Mouse (Mus musculus): Measurements from ENCODE around the gene Eno4. TPM values are rescaled to one million over a fixed set of nuclear protein-coding genes. Genes with fewer than 3 reads are reported as not detected.
"Not testable (repeated sequence)": the region's sequence is repeated elsewhere in the genome, so short reads cannot be mapped to it uniquely, and the experiment has no call there.

Eno4 gene
- total RNA-seq (2014; rRNA removed; ENCODE audit: low replicate concordance) (not detected in 2 replicates), polyA plus RNA-seq (2015; fragmentation: Nextera tagmentation; extraction: Ambion mirVana) (0.12 and 0.15 TPM in 2 replicates)

DNA sequence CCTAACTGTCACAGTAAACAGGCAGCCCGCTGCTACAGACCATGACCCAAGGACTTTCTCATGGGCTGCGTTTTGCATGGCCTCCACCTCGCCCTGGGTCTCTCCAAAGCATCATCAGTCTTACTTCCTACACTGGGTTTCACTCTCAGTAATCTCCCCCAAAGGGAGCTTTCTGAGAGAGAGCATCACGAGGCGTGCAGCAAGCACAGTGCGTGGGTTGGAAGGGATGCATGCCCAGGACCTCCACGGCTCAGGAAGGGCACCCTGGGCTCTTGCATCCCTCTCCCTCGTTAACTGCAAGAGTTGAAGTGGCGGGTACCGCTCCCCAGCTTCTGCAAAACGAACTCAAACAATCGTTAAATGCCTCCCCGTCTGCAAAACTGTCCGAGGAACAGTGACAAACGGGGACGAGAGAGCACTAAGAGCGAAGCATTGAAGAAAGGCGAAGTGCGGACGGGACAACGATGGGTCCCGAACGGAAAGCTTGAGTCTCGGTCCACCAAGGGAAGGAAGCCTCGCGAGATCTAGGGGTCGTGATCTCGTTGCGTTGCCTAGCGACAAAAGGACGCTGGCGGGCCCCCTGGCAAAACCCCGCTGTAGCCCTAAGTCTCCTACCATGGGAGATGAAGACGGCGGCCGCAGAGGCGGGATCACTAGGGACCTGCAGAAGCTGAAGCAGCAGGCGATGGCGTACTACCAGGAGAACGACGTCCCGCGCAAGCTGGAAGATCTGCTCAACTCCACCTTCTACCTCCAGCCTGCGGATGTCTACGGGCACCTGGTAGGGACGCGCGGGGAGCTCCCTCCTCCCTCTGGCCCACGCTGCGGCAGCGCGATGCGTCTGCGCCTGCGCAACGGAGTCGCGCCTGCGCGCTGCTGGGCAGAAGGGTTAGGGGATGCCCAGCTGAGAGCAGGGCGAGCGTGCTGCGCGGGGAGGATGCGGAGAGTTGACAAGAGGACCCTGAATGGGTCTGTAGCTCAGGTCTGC lies at the start of gene Eno4, which contains the start of gene Hspa12a:
Gene Eno4, plus strand, starts transcription at position 585 of the 988 bp plus-strand sequence.
Gene Hspa12a, minus strand, starts transcription at position 814 of the 988 bp plus-strand sequence.
- peak; percentile 92 for DNase-seq (ENCODE audit: low spot score)
- ATAC-seq (ENCODE audit: insufficient read depth, low read depth), result peak; percentile 98
- peak within 1 kb of the TSS; percentile 49 for H3K27ac ChIP-seq (ENCODE audit: low read depth)
- H3K36me3 ChIP-seq (replicated peaks; ENCODE audit: control insufficient read depth, insufficient read depth, low read length), result no peaks in the 10 kb centered on the region
- peak within 1 kb of the TSS; percentile 89 for H3K4me2 ChIP-seq (ENCODE audit: low read depth, low read length)
- under 1% methylated on average over 61 of the region's 65 CpGs for WGBS
- no peaks in the 10 kb centered on the region; the same call in 1 of the 2 replicates for H3K27me3 ChIP-seq (ENCODE audit: control insufficient read depth, insufficient read depth, low read length)
- H3K9ac ChIP-seq (replicated peaks; ENCODE audit: low read depth, low read length), result peak within 1 kb of the TSS; percentile 72
- H3K9me3 ChIP-seq (replicated peaks; ENCODE audit: control insufficient read depth, low read length), result no peaks in the 10 kb centered on the region
- peaks cover 9% of the 10 kb centered on the region; the same call in 1 of the 2 replicates for H3K4me1 ChIP-seq (ENCODE audit: control insufficient read depth, insufficient read depth)
- TF ChIP-seq CTCF (IDR thresholded peaks at IDR 0.05; ENCODE audit: low read depth), result no peak
- no peak for TF ChIP-seq EP300 (IDR thresholded peaks at IDR 0.05; ENCODE audit: low read depth)
- peak within 1 kb of the TSS; percentile 57 for H3K4me3 ChIP-seq (ENCODE audit: low read depth, low read length)

DNA sequence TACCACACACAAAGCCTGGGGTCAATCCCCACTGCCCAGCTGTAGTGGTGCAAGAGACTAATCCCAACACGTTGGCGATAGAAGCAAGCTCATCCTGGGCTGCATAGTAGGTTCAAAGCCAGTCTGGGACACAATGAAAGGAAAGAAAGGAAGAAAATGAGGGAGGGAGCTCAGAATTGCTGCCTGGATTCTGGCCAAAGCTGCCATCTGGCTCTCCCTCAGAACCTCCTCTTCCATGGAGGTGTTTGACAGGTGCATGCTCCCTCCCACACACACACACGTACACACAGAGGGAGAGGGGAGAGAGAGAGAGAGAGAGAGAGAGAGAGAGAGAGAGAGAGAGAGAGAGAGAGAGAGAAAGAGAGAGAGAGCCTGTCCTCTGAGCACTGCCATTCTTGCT lies 47.0 kb upstream of the Eno4 start:
- no peak overlapping the region for H3K4me2 ChIP-seq (ENCODE audit: low read depth, low read length)
- DNase-seq (ENCODE audit: low spot score) (no peak), ATAC-seq (ENCODE audit: insufficient read depth, low read depth) (no peak)
- no peak overlapping the region for H3K4me3 ChIP-seq (ENCODE audit: low read depth, low read length)
- no peak overlapping the region for H3K9ac ChIP-seq (replicated peaks; ENCODE audit: low read depth, low read length)
- H3K27ac ChIP-seq (ENCODE audit: low read depth), result no peak overlapping the region
- no peaks in the 10 kb centered on the region for H3K9me3 ChIP-seq (replicated peaks; ENCODE audit: control insufficient read depth, low read length)
- whole genome bisulfite sequencing, result 71% methylated on average over 2 of the region's 3 CpGs
- no peaks in the 10 kb centered on the region for H3K27me3 ChIP-seq (ENCODE audit: control insufficient read depth, insufficient read depth, low read length)
- no peaks in the 10 kb centered on the region for H3K4me1 ChIP-seq (ENCODE audit: control insufficient read depth, insufficient read depth)
- TF ChIP-seq CTCF (IDR thresholded peaks at IDR 0.05; ENCODE audit: low read depth) (no peak), EP300 (IDR thresholded peaks at IDR 0.05; ENCODE audit: low read depth) (no peak)
- H3K36me3 ChIP-seq (replicated peaks; ENCODE audit: control insufficient read depth, insufficient read depth, low read length), result no peaks in the 10 kb centered on the region

DNA sequence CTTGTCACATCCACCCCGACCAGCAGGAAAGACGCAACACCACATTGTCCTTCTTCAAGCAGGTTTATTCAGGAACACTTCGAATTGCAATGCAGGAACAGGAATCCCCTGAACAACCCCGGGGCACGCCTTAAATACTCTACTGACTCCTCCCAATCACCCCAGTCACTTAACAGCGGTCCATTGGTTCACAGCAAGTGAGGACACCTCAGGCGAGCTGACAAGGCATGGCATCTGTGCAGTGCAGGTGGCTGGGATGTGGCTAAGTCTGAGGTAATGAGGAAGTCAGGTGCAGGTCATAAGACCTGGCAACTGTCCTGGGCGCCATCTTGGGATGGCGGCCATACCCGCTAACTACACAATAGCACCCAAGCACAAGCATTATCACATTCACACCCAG lies 42.8 kb upstream of the Eno4 start:
- not testable (repeated sequence) for H3K27ac ChIP-seq (ENCODE audit: low read depth)
- WGBS, result 85% methylated on average over 10 of the region's 10 CpGs

DNA sequence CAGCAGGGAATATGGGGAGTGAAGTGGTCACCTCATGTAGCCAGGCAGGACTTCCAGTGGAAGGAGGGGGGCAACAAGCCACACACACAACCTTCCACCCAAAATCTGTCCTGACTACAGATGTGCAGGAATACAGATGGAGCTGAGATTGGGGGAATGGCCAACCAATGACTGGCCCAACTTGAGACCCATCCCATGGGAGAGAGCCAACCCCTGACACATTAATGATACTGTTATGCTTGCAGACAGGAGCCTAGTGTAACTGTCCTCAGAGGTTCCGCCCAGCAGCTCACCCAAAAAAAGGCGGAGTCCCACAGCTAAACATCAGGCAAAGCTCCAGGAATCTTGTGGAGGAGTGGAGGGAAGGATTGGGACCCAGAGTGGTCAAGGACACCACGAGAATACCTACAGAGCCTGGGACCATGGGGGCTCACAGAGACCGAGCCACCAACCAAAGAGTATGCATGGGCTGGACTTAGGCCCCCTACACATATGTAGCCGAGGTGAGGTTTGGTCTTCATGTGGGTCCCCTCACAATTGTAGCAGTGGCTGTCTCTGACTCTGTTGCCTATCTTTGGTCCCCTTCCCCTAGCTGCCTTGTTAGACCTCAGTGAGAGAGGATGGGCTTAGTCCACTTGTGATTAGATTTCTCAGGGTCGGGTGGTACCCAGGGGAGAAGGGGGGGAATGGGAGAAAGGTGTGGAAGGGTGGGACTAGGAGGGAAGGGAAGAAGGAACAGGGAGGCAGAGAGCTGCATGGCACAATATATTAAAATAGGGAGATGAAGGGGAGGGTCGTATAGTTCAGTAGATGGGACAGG lies 39.9 kb upstream of the Eno4 start:
- Histone ChIP-seq H3K4me1 (ENCODE audit: control insufficient read depth, insufficient read depth) (no peaks in the 10 kb centered on the region), H3K36me3 (replicated peaks; ENCODE audit: control insufficient read depth, insufficient read depth, low read length) (no peaks in the 10 kb centered on the region), H3K9me3 (replicated peaks; ENCODE audit: control insufficient read depth, low read length) (no peaks in the 10 kb centered on the region), H3K27ac (ENCODE audit: low read depth) (peak overlapping the region; percentile 38; the same call in 1 of the 2 replicates), H3K9ac (replicated peaks; ENCODE audit: low read depth, low read length) (no peak overlapping the region), H3K4me2 (ENCODE audit: low read depth, low read length) (peak overlapping the region; percentile 45), H3K27me3 (ENCODE audit: control insufficient read depth, insufficient read depth, low read length) (0 out of 2 replicates have a peak, but pooled peaks cover 3% of the 10 kb centered on the region), H3K4me3 (ENCODE audit: low read depth, low read length) (peak overlapping the region; percentile 10; the same call in 1 of the 2 replicates)
- 51% methylated on average over 7 of the region's 7 CpGs for WGBS
- DNase-seq (ENCODE audit: low spot score), result no peak
- ATAC-seq (ENCODE audit: insufficient read depth, low read depth), result no peak
- TF ChIP-seq CTCF (IDR thresholded peaks at IDR 0.05; ENCODE audit: low read depth) (no peak), EP300 (IDR thresholded peaks at IDR 0.05; ENCODE audit: low read depth) (no peak)

More for the DNA sequence above, 42.8 kb upstream of the Eno4 start:
- not testable (repeated sequence) for H3K4me1 ChIP-seq (ENCODE audit: control insufficient read depth, insufficient read depth); DNase-seq (ENCODE audit: low spot score); ATAC-seq (ENCODE audit: insufficient read depth, low read depth); H3K9ac ChIP-seq (replicated peaks; ENCODE audit: low read depth, low read length); H3K4me2 ChIP-seq (ENCODE audit: low read depth, low read length); H3K9me3 ChIP-seq (replicated peaks; ENCODE audit: control insufficient read depth, low read length); H3K36me3 ChIP-seq (replicated peaks; ENCODE audit: control insufficient read depth, insufficient read depth, low read length); H3K27me3 ChIP-seq (ENCODE audit: control insufficient read depth, insufficient read depth, low read length); H3K4me3 ChIP-seq (ENCODE audit: low read depth, low read length)

DNA sequence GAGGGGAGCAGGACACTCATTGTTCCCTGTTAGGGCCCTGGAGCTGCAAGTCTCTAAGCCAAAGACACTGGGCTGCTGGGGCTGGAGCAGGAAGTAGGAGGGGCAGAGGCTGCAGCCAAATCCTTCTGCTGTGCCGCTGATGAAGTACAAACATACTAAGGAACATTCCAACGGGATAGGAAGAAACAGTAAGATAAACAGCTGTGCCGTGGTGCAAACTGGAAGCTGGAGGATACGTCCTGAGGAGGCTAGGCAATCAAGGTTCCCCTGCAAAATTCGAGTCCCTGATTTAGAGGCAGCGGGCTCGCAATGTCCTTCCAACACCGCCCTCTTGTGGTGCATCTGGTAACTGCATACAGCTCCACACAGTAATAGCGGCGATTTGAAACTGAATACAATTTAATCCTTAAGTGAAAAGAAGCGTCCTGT lies 39.3 kb upstream of the Eno4 start:
- H3K9me3 ChIP-seq (replicated peaks; ENCODE audit: control insufficient read depth, low read length), result no peaks in the 10 kb centered on the region
- TF ChIP-seq CTCF (IDR thresholded peaks at IDR 0.05; ENCODE audit: low read depth) (peak; percentile 97), EP300 (IDR thresholded peaks at IDR 0.05; ENCODE audit: low read depth) (no peak)
- WGBS, result 1% methylated on average over 11 of the region's 11 CpGs
- peak overlapping the region; percentile 10; the same call in 1 of the 2 replicates for H3K4me3 ChIP-seq (ENCODE audit: low read depth, low read length)
- peak overlapping the region; percentile 45 for H3K4me2 ChIP-seq (ENCODE audit: low read depth, low read length)
- peak; percentile 81 for ATAC-seq (ENCODE audit: insufficient read depth, low read depth)
- H3K36me3 ChIP-seq (replicated peaks; ENCODE audit: control insufficient read depth, insufficient read depth, low read length), result no peaks in the 10 kb centered on the region
- peak; percentile 89 for DNase-seq (ENCODE audit: low spot score)
- H3K27ac ChIP-seq (ENCODE audit: low read depth), result peak overlapping the region; percentile 38; the same call in 1 of the 2 replicates
- 0 out of 2 replicates have a peak, but pooled peaks cover 3% of the 10 kb centered on the region for H3K27me3 ChIP-seq (ENCODE audit: control insufficient read depth, insufficient read depth, low read length)
- H3K4me1 ChIP-seq (ENCODE audit: control insufficient read depth, insufficient read depth), result no peaks in the 10 kb centered on the region
- no peak overlapping the region for H3K9ac ChIP-seq (replicated peaks; ENCODE audit: low read depth, low read length)
